Mouse (Mus musculus) embryo, embryonic 11 days (tissue): Measurements from ENCODE around the gene Vcpkmt.
"Not testable (repeated sequence)": the region's sequence is repeated elsewhere in the genome, so short reads cannot be mapped to it uniquely, and the experiment has no call there.

ENCODE experiments used
- DNase-seq: peaks from one replicate; pipeline ENCODE4 v3.0.0-alpha.2; 2015

Gene Vcpkmt

DNA sequence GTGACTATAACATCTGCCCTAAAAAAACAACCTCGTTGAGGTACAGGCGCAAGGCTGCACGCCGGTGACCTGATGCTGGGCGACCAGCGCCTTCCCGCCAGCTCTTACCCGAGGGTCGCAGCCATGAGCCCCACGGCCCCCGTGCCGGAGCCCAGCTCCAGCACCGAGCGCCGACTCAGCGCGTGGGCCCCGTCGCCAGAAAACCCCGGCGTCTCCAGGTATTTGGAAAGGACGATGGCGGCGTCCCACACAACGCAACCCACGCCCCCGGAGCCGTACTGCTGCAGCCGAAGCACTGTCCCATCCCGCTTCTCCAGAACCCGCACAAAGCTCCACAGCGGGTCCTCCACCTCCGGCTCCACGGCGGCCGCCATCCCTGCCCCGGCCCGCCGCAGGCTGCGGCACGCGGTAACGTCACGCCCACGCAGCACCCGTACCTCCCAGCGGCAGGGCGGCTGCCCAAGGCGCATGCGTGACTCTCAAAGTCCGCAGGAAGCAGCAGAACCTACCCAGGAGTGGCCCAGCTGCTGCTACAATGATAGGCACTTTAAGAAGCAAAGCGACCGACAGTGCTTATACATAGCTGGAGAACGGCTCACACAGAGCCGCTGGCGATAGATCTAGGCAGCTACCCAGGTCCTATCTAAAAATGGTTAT is at the start of gene Vcpkmt:
Vcpkmt (minus strand) TSS at position 416 of the 657 bp plus-strand sequence.
- peak; percentile 94 for DNase-seq

DNA sequence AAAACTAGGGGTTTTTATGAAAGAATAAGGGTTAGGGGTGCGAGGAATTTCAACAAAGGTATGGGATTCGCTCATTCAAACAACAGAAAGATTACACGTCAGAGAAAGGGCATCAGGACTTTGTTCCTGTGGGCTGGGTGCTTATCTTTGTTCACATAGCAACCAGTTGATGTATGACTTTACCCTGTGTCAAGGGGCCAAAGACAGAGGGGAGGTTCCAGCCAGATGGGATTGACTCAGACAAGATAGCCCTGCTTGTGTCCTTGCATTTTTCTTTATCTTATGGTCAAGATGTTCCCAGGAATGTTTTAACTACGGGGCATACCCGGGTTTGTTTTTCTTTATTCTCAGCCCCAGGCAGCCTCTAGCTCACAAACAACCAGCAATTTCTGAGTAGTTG is 35.8 kb upstream of the Vcpkmt start:
- not testable (repeated sequence) for DNase-seq

DNA sequence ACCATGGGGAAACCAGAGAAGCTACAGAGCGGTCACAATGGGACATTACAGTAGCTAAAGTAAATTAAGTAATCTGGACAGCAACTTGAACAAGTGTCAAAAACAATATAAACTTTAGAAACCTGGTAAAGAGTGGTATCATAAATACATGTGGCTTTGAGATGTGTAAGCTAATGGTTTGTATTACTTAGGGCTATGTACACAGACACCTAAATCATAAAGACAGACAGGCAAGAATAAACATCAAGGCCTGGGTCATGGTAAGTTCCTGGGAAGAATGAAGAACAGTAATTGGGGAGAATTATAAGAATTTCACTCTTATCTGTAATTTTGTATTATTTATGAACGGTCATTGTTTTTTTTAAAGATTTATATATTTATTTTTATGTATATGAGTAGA is 21.5 kb upstream of the Vcpkmt start:
- no peak for DNase-seq

DNA sequence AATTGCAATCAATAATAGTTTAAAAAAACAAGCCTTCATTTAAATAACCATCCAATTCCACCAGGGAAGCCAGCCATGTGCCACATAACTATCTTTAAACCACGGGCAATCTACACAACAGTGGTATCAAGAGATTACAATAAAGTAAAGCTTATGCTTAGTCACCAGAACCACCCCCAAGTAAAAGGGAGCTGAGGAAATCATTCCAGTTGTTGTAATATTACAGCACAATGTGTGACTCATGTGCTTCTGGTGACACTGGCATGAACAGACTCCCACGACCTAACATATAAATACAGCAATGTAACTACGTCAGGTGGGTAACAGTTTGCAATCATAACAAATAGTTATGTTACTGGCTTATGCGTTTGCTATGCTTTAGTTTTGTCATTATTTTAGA is 14.6 kb upstream of the Vcpkmt start:
- no peak for DNase-seq

DNA sequence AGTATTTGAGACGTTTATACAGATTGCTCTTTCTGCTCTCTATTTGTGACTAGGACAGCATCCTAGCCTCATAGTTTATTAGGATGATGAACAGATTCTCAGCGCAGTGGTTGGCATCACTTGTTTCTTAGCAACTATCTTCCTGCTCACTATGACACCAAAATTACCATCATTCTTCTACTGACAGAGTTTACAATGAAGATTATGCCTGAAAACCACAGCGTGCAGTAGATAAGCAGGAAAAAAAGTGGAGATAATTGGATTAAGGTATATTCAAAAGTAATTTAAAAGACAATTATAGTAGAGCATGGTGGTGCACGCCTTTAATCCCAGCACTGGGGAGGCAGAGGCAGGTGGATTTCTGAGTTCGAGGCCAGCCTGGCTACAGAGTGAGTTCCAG is 10.3 kb upstream of the Vcpkmt start:
- DNase-seq, result no peak

DNA sequence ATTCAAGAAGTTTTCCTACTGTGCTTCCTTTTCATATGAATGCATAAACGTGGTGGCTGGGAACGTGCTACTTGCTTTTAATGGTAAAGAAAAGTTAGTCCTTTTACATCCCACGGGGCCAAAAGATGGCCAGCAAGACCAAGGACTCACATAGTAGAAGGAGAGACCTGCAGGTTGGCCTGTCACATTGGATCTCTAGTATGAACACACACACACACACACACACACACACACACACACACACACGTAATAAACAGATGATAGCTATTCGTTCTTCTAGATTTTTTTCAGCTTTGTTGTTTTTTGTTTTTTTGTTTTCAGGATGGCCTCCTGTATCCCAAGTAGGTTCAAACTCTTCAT is 422 bp upstream of the Vcpkmt start:
- no peak for DNase-seq

DNA sequence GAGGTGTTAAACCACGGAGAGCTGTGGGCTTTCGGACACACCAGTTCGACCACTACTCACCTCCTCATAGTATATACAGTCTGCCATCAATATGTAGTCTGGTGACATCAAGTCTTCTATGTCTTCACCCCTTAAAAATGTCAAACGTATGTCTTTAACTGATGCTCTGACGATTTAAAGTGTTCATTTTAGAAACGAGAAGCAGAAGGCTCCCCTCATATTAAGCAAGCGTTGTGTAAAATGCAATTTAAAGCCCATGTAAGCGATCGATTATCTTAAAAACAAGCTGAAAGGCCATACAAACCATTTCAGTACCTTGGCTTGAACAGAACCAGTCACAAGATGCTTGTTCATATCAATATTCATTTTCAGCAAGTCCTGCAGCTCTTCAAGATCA is 614 bp downstream of the Vcpkmt start:
- no peak for DNase-seq

DNA sequence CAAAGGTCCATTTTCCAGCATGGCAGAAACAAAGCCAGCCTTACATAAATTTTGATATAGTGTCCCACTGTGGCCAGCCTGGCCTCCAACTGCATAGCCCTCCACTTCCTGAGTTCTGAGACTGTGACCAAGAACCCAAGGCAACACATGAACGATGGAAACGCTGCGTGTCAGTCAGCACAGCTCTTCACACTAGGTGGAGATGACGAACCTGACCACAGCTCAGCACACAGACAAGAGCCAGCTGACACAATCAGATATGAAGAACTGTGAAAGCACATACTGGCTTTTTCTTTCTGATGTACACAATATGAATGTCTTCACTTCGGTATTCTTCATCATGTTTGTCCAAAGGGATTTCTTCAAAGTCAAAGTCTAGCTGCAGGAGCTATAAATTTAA is 3.2 kb downstream of the Vcpkmt start:
- DNase-seq, result no peak

DNA sequence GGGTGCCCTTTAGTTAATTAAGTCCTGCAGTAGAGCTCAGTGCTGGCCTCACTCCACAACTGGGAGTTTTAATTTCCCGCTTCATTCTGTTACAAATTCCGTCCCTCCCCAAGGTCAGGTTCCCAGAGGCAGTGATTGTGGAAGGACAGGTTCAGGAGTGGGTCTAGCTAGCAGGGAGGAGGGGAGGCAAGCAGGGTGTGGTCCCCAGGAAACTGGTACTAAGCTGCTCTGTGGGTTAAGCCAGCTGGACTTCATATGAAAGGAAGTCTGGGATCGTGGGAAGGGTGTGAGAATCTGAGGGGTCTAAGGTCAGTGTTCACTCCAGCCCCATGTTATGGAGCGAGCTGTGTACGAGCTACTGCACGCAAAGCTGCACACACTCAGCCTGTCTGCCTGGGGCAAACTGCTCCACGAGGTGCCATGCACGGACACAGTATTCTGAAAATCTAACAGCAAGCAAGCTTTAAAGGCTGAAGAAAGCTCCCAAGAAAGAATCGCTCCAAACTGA is 6.7 kb downstream of the Vcpkmt start:
- DNase-seq, result no peak

DNA sequence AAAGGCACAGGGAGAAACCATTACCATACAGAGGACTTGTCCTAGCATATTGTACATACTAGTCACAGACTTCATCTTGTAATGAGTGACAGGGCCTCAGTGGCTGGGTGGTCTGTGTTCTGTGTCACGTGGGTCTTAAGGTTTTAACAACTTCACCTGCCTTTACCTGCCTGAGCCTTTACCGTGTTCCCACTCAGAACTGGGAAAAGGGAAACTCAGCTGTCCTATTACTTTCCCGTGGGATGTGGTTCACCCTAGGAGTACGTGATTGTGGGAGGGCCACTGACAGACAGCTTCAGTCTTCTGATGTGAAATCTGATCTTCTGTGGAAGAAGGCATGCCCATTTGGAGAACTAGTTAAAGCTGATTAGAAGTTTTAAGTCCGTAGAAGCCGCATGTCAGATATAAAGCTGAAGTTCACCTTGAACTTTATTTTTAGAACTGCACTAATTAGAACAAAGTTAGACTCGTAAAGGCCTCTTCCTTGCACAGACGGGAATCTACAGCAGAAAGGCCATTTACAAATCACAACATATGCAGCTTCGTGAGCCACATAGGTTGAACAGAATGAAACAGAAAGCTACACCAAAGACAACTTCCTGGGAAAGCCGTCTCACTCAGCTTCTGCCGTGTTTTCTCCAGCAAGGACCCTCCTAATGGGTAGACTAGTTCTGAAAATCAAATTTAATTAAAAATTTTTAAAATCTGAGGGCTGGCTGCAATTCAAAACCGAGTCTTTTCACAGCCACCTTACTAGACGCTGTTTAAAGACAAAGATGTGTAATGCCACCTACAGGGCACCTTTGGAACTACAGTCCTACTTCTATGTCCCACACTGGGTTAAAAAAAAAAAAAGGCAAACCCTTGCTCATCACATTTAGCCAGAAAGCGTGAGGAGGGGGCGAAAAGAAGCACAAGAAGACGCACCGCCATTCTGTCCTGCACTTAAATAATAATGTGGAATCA is 8.6 kb downstream of the Vcpkmt start:
- peak; percentile 88 for DNase-seq

DNA sequence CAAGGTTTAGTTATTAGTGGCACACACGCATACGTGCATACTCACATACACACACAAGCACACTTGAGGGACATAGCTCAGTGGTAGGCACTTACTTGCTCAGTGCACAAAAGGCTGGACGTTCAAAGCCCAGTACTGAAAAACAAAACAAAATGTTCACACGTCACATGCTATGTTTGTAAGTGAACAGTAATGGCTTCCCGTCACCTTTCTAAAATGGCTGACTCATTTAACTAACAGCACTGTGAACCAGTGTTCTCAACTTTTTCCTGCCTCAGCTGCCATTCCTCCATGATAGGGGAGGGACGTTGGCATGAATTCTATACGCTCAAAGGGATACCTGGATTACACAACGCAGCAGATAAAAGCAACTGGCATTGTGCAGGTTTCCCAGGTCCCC is 9.6 kb downstream of the Vcpkmt start:
- DNase-seq, result no peak

DNA sequence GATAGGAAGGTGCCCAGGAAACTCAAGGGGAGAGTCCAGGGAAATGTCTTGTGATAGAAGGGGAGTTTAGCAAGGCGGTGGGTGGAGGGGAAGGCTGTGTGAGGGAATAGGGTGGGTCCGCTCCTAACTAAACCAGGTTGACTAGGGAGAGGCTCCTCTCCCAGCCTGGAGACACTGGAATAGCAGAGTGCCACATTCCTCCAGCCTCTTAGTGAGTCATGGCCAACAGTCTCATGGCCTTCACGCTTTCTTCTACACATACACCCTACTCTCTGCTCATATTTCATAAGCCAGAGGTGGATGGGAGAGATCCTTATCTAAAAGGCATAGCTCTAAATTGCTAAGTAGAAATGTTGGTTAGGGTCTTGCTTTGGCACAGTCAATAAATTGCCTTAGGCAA is 12.9 kb downstream of the Vcpkmt start:
- DNase-seq, result no peak

DNA sequence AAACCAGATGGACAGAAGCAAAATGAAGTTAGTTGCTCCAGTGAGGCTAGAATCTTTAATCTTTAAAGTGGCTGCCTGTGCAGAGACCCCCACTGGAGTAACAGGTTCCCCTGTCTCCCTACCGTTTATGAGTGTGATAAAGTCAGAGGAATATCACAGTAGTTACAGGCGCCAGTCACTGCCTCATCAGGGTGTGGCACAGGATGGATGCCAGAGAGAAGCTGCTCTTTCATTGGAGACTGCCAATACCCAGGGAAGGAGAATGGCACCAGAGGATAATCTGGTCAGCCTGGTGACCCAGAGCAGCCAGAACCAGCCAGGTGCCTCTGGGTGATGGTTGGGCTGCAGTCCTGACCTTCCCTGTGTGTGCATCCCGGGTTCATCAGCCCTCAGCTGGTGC is 14.6 kb downstream of the Vcpkmt start:
- DNase-seq, result no peak

DNA sequence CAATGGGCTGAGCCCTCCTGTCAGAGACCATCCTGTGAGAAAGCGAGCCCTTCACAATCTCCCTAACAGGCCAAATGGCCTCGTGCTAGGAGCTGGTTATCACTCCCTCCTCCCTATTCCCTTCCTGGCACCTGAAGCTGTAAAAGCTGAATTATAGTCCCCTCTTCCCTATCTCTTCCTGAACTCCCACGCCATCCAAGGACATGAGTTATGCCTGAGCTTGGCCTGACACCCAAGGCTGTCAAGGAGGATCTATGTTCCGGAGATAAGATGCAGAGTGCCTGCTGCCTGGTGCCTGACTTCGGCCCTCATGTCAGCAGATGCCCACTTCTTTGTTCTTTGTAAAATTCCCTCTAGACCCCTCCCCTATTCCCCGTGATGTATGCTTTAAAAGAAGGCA is 21.8 kb downstream of the Vcpkmt start:
- DNase-seq, result not testable (repeated sequence)

DNA sequence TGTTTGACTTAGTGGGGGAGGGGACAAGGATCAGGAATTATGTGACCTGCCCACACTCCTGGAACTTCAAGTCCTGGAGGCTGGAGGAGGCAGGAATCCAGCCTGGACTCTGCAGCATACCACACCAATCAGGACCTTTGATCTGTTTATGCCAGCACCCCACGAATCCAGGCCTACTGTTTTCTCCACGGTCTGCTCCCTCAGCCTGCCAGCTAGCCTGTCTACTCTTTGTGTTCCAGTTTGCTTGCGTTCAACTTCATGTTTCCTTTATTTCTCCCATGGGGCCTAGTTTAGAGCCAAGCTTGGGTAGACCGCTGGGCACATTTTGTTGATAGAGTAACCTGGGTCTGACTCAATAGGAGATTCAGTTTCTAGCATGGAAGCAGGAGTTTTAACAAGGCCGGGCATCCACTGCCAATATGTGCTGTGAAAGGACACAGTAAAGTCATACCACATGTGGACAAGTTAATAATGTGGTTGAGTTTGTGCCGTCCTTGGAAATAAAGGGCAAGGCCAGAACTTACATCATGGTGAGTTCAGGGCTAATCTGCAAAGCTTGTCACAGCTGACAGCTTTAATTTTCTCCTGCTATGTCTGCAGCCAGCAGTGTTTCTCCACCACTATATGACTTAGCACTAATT is 26.5 kb downstream of the Vcpkmt start:
- peak; percentile 28 for DNase-seq

DNA sequence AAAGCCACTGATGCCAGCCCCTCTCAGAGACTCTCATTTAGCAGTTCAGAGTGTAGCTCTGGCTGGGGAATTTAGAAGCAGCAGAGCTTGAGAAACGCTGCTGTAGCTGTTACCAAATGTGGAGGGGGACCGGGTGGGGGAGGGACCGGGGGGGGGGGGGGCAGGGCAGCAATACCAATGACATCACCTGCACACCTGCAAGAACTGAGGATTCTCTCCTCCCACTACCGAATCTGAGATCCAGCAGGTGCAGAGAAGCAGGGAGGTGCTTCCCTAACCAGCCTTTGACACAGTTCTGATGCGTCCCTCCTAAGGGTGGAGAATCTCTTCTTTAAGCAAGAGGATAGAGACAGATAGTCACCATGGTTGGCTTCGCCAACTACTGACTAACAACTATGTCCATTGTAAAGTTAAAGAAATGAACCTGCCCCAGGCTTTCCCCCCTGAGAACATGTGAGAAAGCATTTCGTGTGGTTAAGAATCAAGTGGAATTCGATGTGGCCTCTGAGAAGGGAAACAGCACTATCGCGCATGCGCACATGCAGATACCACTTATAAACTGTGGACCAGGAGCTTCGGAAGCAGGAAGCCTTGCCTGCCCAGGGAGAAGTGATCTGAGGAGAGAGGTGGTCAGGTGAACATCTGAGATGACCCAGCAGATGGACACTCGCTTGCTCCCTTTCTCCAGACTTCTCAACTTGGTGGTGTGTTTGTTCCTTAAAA is 37.2 kb downstream of the Vcpkmt start:
- no peak for DNase-seq

DNA sequence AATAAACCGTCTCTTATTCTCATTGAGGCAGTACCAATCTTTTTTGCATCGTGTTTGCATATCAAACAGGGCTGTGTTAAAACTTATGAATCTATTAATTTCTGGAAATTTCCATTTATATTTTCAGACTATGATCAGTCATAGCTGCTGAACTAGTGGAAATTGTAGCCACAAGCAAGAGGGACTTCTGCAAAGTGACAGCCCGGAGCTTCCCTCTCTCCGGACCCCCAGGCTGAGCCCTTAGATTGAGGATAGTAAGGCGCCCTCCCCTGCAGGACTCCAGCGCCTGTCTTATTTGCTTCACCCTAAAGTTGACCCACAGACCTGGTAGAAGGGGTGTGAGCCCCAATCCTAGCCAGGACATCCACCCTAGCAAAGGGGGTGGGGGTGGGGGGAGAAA is 37.8 kb downstream of the Vcpkmt start:
- DNase-seq, result no peak

DNA sequence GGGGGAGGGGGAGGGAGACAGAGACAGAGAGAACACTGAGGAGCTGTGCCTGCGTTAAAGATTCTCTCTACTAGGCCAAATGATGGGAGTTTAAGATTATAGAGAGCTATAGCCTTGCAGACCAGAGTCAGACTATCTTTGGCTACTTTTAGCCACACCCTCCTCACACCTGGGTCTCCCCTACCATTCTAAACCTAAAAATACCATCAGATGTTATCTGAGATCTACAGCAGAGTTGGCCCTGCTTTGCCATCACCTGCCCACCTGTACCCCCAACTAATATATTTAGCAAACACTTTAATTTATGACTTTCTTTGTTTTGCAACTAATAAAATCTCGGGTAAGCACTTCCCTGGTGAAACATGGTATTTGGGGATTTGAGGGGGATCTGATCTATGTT is 38.3 kb downstream of the Vcpkmt start:
- no peak for DNase-seq

DNA sequence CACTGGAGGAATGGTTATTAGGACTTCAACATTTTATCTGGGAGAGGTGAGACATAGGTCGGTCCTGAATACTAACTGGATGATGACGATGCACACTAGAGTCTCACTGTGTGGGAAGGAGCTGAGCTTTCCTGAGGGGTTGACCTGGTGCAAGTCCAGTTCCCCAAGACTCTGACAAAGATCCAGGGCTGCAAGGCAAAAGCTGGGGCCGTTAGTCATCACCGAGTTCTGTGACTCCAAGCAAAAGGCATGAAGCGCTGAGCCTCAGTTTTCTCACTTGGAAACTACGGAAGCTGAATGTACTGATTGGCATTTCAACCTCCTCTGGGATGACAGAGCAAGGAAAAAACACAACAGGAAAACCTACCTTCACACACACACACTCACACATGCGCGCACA is 40.5 kb downstream of the Vcpkmt start:
- no peak for DNase-seq

DNA sequence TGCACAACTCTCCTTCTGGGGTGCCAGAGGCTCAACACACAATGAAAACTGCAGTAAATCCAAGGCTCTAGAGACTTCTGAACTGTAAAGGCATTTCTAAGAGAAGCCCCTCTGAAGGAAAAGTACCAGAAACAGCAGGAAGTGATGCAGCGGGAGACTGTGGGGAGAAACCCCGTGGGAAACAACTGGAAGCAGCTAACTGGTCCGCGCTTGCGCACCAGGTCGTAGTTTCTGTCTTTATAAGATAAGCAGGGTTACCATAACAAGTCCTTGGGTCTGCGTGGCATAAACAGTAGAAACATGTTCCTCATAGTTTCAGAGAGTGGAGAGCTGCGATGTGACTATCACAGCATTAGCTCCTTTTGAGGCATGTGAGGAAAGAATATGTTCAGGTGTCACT is 41.2 kb downstream of the Vcpkmt start:
- DNase-seq, result no peak

DNA sequence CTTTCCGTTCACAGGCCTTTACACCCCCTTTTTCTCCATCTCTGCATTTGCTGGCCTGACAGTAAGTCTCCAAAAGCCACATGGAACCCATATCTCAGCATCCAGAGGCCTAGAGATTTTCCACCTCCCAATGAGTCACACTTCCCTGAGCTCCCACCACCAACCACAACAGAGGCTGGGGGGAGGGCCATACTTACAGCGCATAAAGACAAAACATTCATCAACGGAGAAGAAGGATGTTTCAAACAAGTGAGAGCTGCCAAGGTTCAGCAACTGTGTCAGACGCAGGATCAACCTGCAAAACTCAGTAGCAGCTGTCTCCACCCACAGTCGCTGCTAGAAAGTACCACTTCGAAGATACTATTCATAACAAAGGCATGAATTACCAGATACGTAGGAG is 43.5 kb downstream of the Vcpkmt start:
- no peak for DNase-seq

DNA sequence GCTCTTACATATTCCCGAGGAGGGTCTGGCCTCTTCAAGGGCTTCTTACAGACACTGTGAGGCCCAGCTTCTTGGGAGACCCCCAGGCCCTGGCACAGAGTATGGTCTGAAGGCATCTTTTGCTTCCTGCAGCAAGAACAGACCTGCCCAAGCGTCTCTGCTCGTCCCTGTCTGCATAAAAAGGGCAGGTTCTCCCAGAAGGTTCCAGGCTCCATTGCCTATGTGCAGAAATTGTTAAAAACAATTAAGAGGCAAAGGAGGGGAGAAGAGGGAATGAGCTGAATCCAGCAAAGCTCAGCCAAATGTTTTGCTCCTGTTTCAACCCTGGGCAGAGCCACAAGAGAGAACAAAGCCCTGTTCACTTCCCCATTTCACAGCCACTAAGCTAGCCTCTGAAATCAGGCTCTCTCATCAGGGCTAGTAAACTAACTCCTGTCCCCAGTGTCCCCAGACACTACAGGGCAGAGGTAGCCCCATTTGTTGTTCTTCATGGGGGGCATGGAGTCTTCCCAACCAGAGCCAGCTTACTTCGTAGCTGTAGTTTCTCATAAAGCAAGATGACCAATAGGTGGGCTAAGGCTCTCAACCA is 44.4 kb downstream of the Vcpkmt start:
- no peak for DNase-seq
